Mouse (Mus musculus) midbrain, embryonic 16.5 days (tissue): ENCODE data around the gene Sel1l. TPM values are rescaled to one million over a fixed set of nuclear protein-coding genes. Genes with fewer than 3 reads are reported as not detected.

Experiments
- ATAC-seq: fragments of 200-750 bp; cut with Nextera tagmentation; 2 replicates; pipeline ENCODE4 v1.8.0; 2017; ENCODE audit warnings: moderate TSS enrichment
- H3K27ac ChIP-seq: fragments of 300-500 bp; sonication (generic); 2 replicates; pipeline ENCODE4 v1.5.1; 2014; ENCODE audit warnings: mild to moderate bottlenecking, low read length, mixed read lengths
- H3K27me3 ChIP-seq: fragments of 300-500 bp; sonication (generic); 2 replicates; pipeline ENCODE4 v1.6.1; 2014; ENCODE audit warnings: low read depth, low read length, mixed read lengths; ENCODE audit not compliant: control insufficient read depth, insufficient read depth
- H3K36me3 ChIP-seq: fragments of 300-500 bp; sonication (generic); 2 replicates; pipeline ENCODE4 v1.6.1; 2014; ENCODE audit warnings: mild to moderate bottlenecking, low read length, moderate library complexity, mixed read lengths; ENCODE audit not compliant: control insufficient read depth, insufficient read depth
- H3K4me1 ChIP-seq: fragments of 300-500 bp; sonication (generic); 2 replicates; pipeline ENCODE4 v1.6.1; 2014; ENCODE audit warnings: mild to moderate bottlenecking, low read length, mixed read lengths; ENCODE audit not compliant: control insufficient read depth, insufficient read depth
- H3K4me2 ChIP-seq: fragments of 300-500 bp; sonication (generic); 2 replicates; pipeline ENCODE4 v1.6.1; 2014; ENCODE audit warnings: mild to moderate bottlenecking, low read length, mixed read lengths
- H3K4me3 ChIP-seq: fragments of 300-500 bp; sonication (generic); 2 replicates; pipeline ENCODE4 v1.5.1; 2014; ENCODE audit warnings: low read depth, mild to moderate bottlenecking, low read length, moderate library complexity, mixed read lengths
- H3K9ac ChIP-seq: fragments of 300-500 bp; sonication (generic); 2 replicates; pipeline ENCODE4 v1.6.1; 2014; ENCODE audit warnings: low read depth, low read length, mixed read lengths
- H3K9me3 ChIP-seq: fragments of 300-500 bp; sonication (generic); replicated peaks from 2 replicates; pipeline ENCODE4 v1.6.1; 2014; ENCODE audit warnings: mild to moderate bottlenecking, low read length, mixed read lengths; ENCODE audit not compliant: control insufficient read depth, poor library complexity, severe bottlenecking
- WGBS: fragments of 180-500 bp; shearing (Covaris S2); extraction: QIAGEN DNeasy Blood & Tissue Kit; methylation state at CpG from one replicate; pipeline ENCODE4 v1.1.7; 2014; 5-methylcytosine and 5-hydroxymethylcytosine counted together
- microRNA-seq: library from miRNA; unstranded; fragments of <30 nt; microRNA quantifications from one replicate; pipeline ENCODE4, GENCODE M21; 2017
- polyA plus RNA-seq: library from polyadenylated mRNA; unstranded; fragments of >200 nt; fragmentation: Nextera tagmentation; extraction: Ambion mirVana; gene quantifications from 2 replicates; pipeline ENCODE4 v1.2.1, GENCODE M21; 2015

The Sel1l gene
- polyA plus RNA-seq, 1 experiment from 2014 or later: 103 TPM

DNA sequence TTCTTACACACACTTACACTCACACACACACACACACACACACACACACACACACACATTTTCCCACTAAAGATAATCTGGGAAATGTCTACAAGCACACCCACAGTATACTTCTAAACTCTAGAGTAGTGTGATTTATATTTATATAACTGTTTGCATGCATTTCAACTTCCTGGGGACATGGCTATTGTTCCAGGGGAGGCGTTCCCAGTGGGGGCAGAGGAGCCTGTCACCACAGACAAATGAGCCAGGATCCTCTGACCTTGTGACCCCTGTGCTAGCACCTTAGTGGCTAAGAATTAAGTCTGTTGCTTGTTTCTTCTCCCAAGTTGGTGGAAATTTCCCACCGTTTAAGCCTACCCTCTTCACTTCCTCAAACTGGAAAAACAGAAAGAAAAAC lies 83.9 kb downstream of the Sel1l start:
- H3K9ac ChIP-seq: no peak overlapping the region
- no peak overlapping the region for H3K27ac ChIP-seq
- H3K4me2 ChIP-seq: no peak overlapping the region
- no peaks in the 10 kb centered on the region for H3K9me3 ChIP-seq
- no peaks in the 10 kb centered on the region for H3K27me3 ChIP-seq
- no peaks in the 10 kb centered on the region for H3K36me3 ChIP-seq
- peaks cover 7% of the 10 kb centered on the region; the same call in 1 of the 2 replicates for H3K4me1 ChIP-seq
- 11% methylated on average over 2 of the region's 2 CpGs for WGBS
- H3K4me3 ChIP-seq: no peak overlapping the region
- no peak for ATAC-seq

DNA sequence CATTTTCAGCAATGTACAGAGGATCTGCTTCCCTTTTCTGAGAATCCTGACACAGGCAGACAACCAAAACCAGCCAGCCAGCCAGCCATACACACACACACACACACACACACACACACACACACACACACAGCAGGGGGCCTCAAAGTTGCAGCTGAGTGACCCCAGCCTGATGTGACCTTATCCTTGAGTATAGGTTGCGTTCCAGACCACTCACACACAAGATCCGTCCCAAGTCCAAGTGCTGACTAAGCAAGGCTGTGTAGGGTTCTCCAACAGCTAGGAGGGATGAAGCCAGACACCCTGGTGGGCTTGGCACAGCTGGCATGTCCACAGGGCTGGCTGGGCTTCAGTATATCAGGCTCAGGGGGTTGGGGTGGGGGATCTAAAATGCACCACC lies 84.5 kb downstream of the Sel1l start:
- peaks cover 7% of the 10 kb centered on the region; the same call in 1 of the 2 replicates for H3K4me1 ChIP-seq
- H3K4me3 ChIP-seq: no peak overlapping the region
- H3K9me3 ChIP-seq: no peaks in the 10 kb centered on the region
- 56% methylated on average over 2 of the region's 2 CpGs for WGBS
- no peaks in the 10 kb centered on the region for H3K27me3 ChIP-seq
- no peak overlapping the region for H3K4me2 ChIP-seq
- no peak overlapping the region for H3K9ac ChIP-seq
- ATAC-seq: no peak
- no peaks in the 10 kb centered on the region for H3K36me3 ChIP-seq
- H3K27ac ChIP-seq: no peak overlapping the region

DNA sequence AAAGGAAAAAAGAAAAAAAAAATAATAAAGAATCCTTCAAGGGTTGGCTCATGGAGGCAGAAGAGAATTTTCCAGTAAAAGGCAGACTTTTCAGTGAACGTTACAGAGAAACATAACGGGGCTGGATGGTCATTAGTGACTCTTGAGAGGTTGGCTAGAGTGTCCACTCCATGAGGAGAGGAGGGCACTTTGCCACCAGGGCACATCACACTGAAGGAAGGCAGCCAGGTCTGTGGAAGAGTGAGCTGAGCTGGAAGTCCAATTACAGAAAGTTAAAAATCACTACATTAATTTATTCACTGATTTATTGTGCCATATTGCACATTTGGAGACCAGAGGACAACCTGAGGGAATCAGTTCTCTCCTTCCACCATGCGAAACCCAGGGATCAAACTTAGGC lies 89.1 kb downstream of the Sel1l start:
- no peak overlapping the region for H3K4me3 ChIP-seq
- no peak for ATAC-seq
- no peak overlapping the region for H3K9ac ChIP-seq
- H3K27me3 ChIP-seq: no peaks in the 10 kb centered on the region
- WGBS: 91% methylated on average over 3 of the region's 3 CpGs
- H3K9me3 ChIP-seq: no peaks in the 10 kb centered on the region
- no peaks in the 10 kb centered on the region for H3K36me3 ChIP-seq
- H3K4me2 ChIP-seq: no peak overlapping the region
- H3K27ac ChIP-seq: no peak overlapping the region
- peaks cover 2% of the 10 kb centered on the region; the same call in 1 of the 2 replicates for H3K4me1 ChIP-seq

DNA sequence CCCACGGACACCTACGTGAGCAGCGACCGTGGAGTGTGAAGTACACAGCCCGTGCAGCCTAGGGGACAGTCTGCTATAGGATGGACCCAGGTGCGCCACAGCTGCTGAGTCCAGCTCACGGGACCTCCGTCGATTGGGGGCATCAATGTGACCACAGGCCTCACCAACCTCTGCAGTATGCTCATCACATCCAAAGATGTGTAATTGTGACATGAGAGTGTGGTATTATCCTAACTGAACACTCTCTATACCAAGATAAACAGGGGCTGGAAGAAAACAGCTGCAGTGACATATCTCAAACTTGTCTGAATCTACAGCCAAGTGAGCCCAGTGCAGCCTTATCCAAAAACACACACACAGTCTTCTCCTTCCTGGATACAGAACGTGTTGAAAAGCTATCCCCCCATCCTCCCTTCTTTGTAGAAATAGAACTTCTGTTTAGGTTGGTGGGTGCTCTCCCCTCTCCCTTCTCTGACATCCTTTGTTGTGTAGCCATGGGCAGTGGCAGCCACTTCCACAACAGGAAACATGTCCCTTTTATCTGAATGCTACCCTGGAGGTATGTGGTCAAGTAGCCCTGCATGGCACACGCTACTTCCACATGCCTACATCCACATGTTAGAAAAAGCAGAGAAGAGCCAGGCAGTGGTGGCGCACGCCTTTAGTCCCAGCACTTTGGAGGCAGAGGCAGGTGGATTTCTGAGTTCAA lies 90.9 kb downstream of the Sel1l start:
- H3K4me3 ChIP-seq: no peak overlapping the region
- no peaks in the 10 kb centered on the region for H3K4me1 ChIP-seq
- no peak overlapping the region for H3K4me2 ChIP-seq
- H3K27me3 ChIP-seq: no peaks in the 10 kb centered on the region
- ATAC-seq: no peak
- 89% methylated on average over 13 of the region's 13 CpGs for WGBS
- H3K9me3 ChIP-seq: no peaks in the 10 kb centered on the region
- no peaks in the 10 kb centered on the region for H3K36me3 ChIP-seq
- H3K9ac ChIP-seq: no peak overlapping the region
- no peak overlapping the region for H3K27ac ChIP-seq

DNA sequence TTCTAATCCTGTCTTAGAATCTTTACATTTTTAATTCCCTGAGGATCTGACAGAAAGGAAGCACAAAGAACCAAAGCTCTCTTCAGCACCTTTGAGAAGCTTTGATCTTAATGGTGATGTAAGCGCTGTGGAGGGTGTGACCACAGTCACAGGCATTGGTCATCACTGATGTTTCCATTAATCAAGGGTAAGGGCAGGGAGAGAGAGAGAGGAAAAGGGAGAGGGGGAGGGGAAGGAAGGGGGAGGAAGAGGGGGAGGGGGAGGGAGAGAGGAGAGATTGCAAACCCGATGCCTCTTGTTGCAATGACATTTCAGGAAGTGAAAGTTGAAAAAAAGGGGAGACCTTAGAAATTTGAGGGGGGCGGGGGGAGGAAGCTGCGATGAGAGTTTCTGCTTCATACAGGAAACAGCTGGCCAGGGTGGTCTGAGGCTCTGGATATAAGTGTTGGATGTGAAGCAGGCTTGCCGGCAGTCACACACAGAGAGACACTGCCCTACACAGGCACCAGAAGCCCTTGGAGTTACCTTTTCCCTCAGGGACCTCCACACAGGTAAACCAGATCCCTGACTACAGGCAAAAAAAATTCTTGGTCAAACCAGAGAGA lies 92.3 kb downstream of the Sel1l start:
- 70% methylated on average over 5 of the region's 5 CpGs for WGBS
- Histone ChIP-seq H3K9me3 (no peaks in the 10 kb centered on the region), H3K4me3 (no peak overlapping the region), H3K27ac (no peak overlapping the region), H3K36me3 (no peaks in the 10 kb centered on the region), H3K27me3 (no peaks in the 10 kb centered on the region), H3K4me2 (no peak overlapping the region), H3K4me1 (no peaks in the 10 kb centered on the region), H3K9ac (no peak overlapping the region)
- no peak for ATAC-seq

Small RNA genes lying within 50 kb of the gene (microRNA-seq; reads per million reads assigned to microRNA genes)
- not detected for gene Gm22015

Other genes starting within 250 kb of the Sel1l start
- gene Ston2, start 60.8 kb downstream of the Sel1l start, polyA plus RNA-seq: 5.2 and 5.6 TPM in 2 replicates